25 mouse cellular contexts compared by ENCODE assay signal in the genomic region with DNA sequence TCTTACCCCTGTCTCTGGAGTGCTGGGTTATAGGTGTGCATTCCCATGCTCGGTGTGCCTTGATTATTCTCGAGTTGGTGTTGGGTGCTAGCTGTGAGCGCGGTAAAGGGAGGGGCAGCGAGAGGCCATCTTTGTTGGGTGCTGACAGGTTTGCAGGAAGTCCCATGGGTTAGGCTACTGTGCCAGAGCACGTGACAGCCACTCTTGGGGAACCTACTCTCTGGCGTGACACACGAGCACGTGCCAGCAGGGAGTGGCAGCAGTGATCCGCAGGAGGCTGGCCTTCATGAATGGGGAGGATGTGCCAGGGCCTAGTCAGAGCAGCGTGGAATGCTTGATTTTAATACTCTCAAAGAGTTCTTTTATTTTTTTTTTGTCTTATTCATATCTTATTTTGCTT. TPM values are rescaled to one million over a fixed set of nuclear protein-coding genes. Genes with fewer than 3 reads are reported as not detected.
"Had no signal": no experiment of that assay in that cellular context is flagged by ENCODE, and none has a peak within 500 bp of the region (broad histone marks: within the 10 kb centered on the region; RNA-seq: fewer than 3 reads in every experiment).

No protein-coding gene starts in this region.

- H3K9ac ChIP-seq: kidney, embryonic 15.5 days; liver, embryonic 13.5 days; lung, embryonic 15.5 days; midbrain, embryonic 13.5 days; neural tube, embryonic 13.5 days; stomach, embryonic 15.5 days had no signal

- DNase-seq: kidney, adult 11 months; kidney, adult 8-10 months; kidney, postnatal 10 days; kidney, postnatal 36 days; layer of hippocampus, postnatal 36 days; liver, embryonic 13.5 days; retina, postnatal 1 day; right cerebral cortex, postnatal 25 days; spleen, adult 18-20 months; thymus, postnatal 25 days had no signal

- H3K4me3 ChIP-seq: kidney, embryonic 15.5 days; left cerebral cortex, adult 2 months; liver, embryonic 13.5 days; lung, embryonic 15.5 days; megakaryocyte, embryonic 14.5 days; midbrain, embryonic 10.5 days; midbrain, embryonic 13.5 days; myocyte; neural tube, embryonic 13.5 days; stomach, embryonic 15.5 days had no signal

- H3K4me2 ChIP-seq: kidney, embryonic 15.5 days; liver, embryonic 13.5 days; lung, embryonic 15.5 days; midbrain, embryonic 13.5 days; neural tube, embryonic 13.5 days; stomach, embryonic 15.5 days had no signal

- ATAC-seq: midbrain, embryonic 13.5 days; midbrain, embryonic 16.5 days had no signal

- H3K27ac ChIP-seq: kidney, embryonic 15.5 days; left cerebral cortex, adult 2 months; liver, embryonic 13.5 days; lung, embryonic 15.5 days; midbrain, embryonic 10.5 days; midbrain, embryonic 13.5 days; neural tube, embryonic 13.5 days; stomach, embryonic 15.5 days had no signal

- H3K9me3 ChIP-seq: kidney, embryonic 15.5 days; liver, embryonic 13.5 days; lung, embryonic 15.5 days; megakaryocyte, embryonic 14.5 days; midbrain, embryonic 10.5 days; midbrain, embryonic 13.5 days; neural tube, embryonic 13.5 days; stomach, embryonic 15.5 days had no signal

- H3K27me3 ChIP-seq: kidney, embryonic 15.5 days; liver, embryonic 13.5 days; lung, embryonic 15.5 days; megakaryocyte, embryonic 14.5 days; midbrain, embryonic 13.5 days; neural tube, embryonic 13.5 days; stomach, embryonic 15.5 days had no signal

RNA-seq across cellular contexts. Expression of a gene that starts 43.2 kb away (rescaled TPM):
- total RNA-seq: monocyte, adult 5-6 weeks; neutrophil, adult 5-6 weeks had no signal
- polyA plus RNA-seq: limb, embryonic 11.5 days; midbrain, embryonic 10.5 days; midbrain, embryonic 13.5 days had no signal

RNA-seq across cellular contexts. Expression of a gene that starts 49.6 kb away (rescaled TPM):
- total RNA-seq: left cerebral cortex, adult 2 months; left cerebral cortex, postnatal 10 days; liver, adult 2 months; monocyte, adult 5-6 weeks; neutrophil, adult 5-6 weeks had no signal
- polyA plus RNA-seq: limb, embryonic 11.5 days; liver, adult 2 months; midbrain, embryonic 10.5 days had no signal
